Mouse (Mus musculus): Measurements from ENCODE around the gene Creb3l2.

Creb3l2 gene

GRCm38 (mm10) chr6:37441251-37442011, 515 bp downstream of the Creb3l2 start:
- DNase-seq (ENCODE audit: low spot score in 2 of 2), result no peak

GRCm38 (mm10) chr6:37440491-37441250, 1.3 kb downstream of the Creb3l2 start:
- no peak for DNase-seq (ENCODE audit: low spot score in 2 of 2)

GRCm38 (mm10) chr6:37439676-37440490, 2.1 kb downstream of the Creb3l2 start:
- no peak for DNase-seq (ENCODE audit: low spot score in 2 of 2)

- no peak for DNase-seq (ENCODE audit: low spot score in 2 of 2)
Measured at GRCm38 (mm10) chr6:37438510-37438909, 3.4 kb downstream of the Creb3l2 start.

GRCm38 (mm10) chr6:37437086-37437485, 4.9 kb downstream of the Creb3l2 start:
- no peak for DNase-seq (ENCODE audit: low spot score in 2 of 2)

GRCm38 (mm10) chr6:37435391-37435790, 6.6 kb downstream of the Creb3l2 start:
- DNase-seq (ENCODE audit: low spot score in 2 of 2), result no peak

- no peak for DNase-seq (ENCODE audit: low spot score in 2 of 2)
Measured at GRCm38 (mm10) chr6:37429849-37430470, 12.0 kb downstream of the Creb3l2 start.

- DNase-seq (ENCODE audit: low spot score in 2 of 2), result no peak
Measured at GRCm38 (mm10) chr6:37428947-37429346, 13.0 kb downstream of the Creb3l2 start.

GRCm38 (mm10) chr6:37428044-37428443, 13.9 kb downstream of the Creb3l2 start:
- DNase-seq (ENCODE audit: low spot score in 2 of 2), result no peak

- no peak for DNase-seq (ENCODE audit: low spot score in 2 of 2)
Measured at GRCm38 (mm10) chr6:37426615-37427014, 15.3 kb downstream of the Creb3l2 start.

- no peak for DNase-seq (ENCODE audit: low spot score in 2 of 2)
Measured at GRCm38 (mm10) chr6:37425833-37426232, 16.1 kb downstream of the Creb3l2 start.

- DNase-seq (ENCODE audit: low spot score in 2 of 2), result no peak
Measured at GRCm38 (mm10) chr6:37425075-37425474, 16.9 kb downstream of the Creb3l2 start.

- DNase-seq (ENCODE audit: low spot score in 2 of 2), result no peak
Measured at GRCm38 (mm10) chr6:37424374-37424773, 17.6 kb downstream of the Creb3l2 start.

- no peak for DNase-seq (ENCODE audit: low spot score in 2 of 2)
Measured at GRCm38 (mm10) chr6:37423386-37423785, 18.6 kb downstream of the Creb3l2 start.

GRCm38 (mm10) chr6:37421124-37421523, 20.8 kb downstream of the Creb3l2 start:
- no peak for DNase-seq (ENCODE audit: low spot score in 2 of 2)

- DNase-seq (ENCODE audit: low spot score in 2 of 2), result peak; percentile 64 to 78
Measured at GRCm38 (mm10) chr6:37419445-37419941, 22.5 kb downstream of the Creb3l2 start.

- peak in 1 of 2 experiments; percentile 16 for DNase-seq (ENCODE audit: low spot score in 2 of 2)
Measured at GRCm38 (mm10) chr6:37418931-37419330, 23.0 kb downstream of the Creb3l2 start.

GRCm38 (mm10) chr6:37416743-37417142, 25.2 kb downstream of the Creb3l2 start:
- DNase-seq (ENCODE audit: low spot score in 2 of 2), result no peak

- no peak for DNase-seq (ENCODE audit: low spot score in 2 of 2)
Measured at GRCm38 (mm10) chr6:37415505-37415904, 26.4 kb downstream of the Creb3l2 start.

GRCm38 (mm10) chr6:37415034-37415433, 26.9 kb downstream of the Creb3l2 start:
- DNase-seq (ENCODE audit: low spot score in 2 of 2), result no peak

GRCm38 (mm10) chr6:37414576-37414975, 27.4 kb downstream of the Creb3l2 start:
- DNase-seq (ENCODE audit: low spot score in 2 of 2), result no peak
